Mouse (Mus musculus) ES-E14 (cell line): ENCODE data around the gene Fsd2. TPM values are rescaled to one million over a fixed set of nuclear protein-coding genes. Genes with fewer than 3 reads are reported as not detected.

ENCODE experiments used
- DNase-seq: peaks from one replicate; pipeline ENCODE4 v3.0.0-alpha.2; 2013; ENCODE audit warnings: low read depth, low spot score
- H3K27ac ChIP-seq: 2 replicates; pipeline ENCODE4 v1.5.1; 2012; ENCODE audit warnings: low read depth, mild to moderate bottlenecking, low read length, moderate library complexity, mixed read lengths; ENCODE audit not compliant: poor library complexity, insufficient read depth, severe bottlenecking
- H3K36me3 ChIP-seq: 2 replicates; pipeline ENCODE4 v1.6.1; 2012; ENCODE audit warnings: mild to moderate bottlenecking, low read length, moderate library complexity, mixed read lengths; ENCODE audit not compliant: control insufficient read depth, poor library complexity, insufficient read depth, severe bottlenecking
- H3K4me1 ChIP-seq, 2 experiments: fragments of 150-350 bp in 1 of 2; sonication (generic) in 1 of 2; 2 replicates each; pipeline ENCODE4 v1.6.1; 2012; ENCODE audit warnings: low read length in 2 of 2, mild to moderate bottlenecking in 1 of 2, mixed read lengths in 1 of 2; ENCODE audit not compliant: control insufficient read depth in 2 of 2, insufficient read depth in 2 of 2, poor library complexity in 1 of 2
- H3K4me3 ChIP-seq, 2 experiments: fragments of 150-350 bp in 1 of 2; sonication (generic) in 1 of 2; 2 replicates each; pipeline ENCODE4 v1.5.1; 2012; ENCODE audit warnings: low read length in 2 of 2, low read depth in 1 of 2, mild to moderate bottlenecking in 1 of 2, mixed read lengths in 1 of 2; ENCODE audit not compliant: insufficient read depth in 1 of 2, poor library complexity in 1 of 2, severe bottlenecking in 1 of 2
- H3K9ac ChIP-seq: 2 replicates; pipeline ENCODE4 v1.6.1; 2012; ENCODE audit warnings: low read depth, mild to moderate bottlenecking, low read length, mixed read lengths; ENCODE audit not compliant: poor library complexity, insufficient read depth, severe bottlenecking
- H3K9me3 ChIP-seq: fragments of 150-350 bp; sonication (generic); 2 replicates; pipeline ENCODE4 v1.6.1; 2012; ENCODE audit warnings: low read depth, mild to moderate bottlenecking, low read length; ENCODE audit not compliant: control insufficient read depth, insufficient read depth
- CHD2 ChIP-seq: IDR thresholded peaks from 2 replicates; pipeline ENCODE4 v1.6.1; 2014; ENCODE audit warnings: mild to moderate bottlenecking, low read depth, low read length, inconsistent platforms
- HCFC1 ChIP-seq: IDR thresholded peaks from 2 replicates; pipeline ENCODE4 v1.6.1; 2012; ENCODE audit warnings: low read length, inconsistent platforms, borderline replicate concordance; ENCODE audit not compliant: insufficient read depth
- MAFK ChIP-seq: IDR thresholded peaks from 2 replicates; pipeline ENCODE4 v1.6.1; 2014; ENCODE audit warnings: mild to moderate bottlenecking, low read depth, low read length, inconsistent platforms; ENCODE audit not compliant: insufficient read depth
- ZC3H11A ChIP-seq: IDR thresholded peaks from 2 replicates; pipeline ENCODE4 v1.6.1; 2012; ENCODE audit warnings: low read depth, mild to moderate bottlenecking, inconsistent platforms, low read length, borderline replicate concordance
- ZNF384 ChIP-seq: IDR thresholded peaks from 2 replicates; pipeline ENCODE4 v1.6.1; 2012; ENCODE audit warnings: low read depth, low read length, inconsistent platforms
- in situ Hi-C, 2 experiments: fragments of 600-800 bp; cut with MboI; formaldehyde crosslinking; loops; one replicate each; pipeline ENCODE4 v1.15.1; 2025; ENCODE audit warnings: low sequenced_read_pairs in 2 of 2, inconsistent platforms in 1 of 2; ENCODE audit not compliant: unreplicated experiment in 2 of 2
- total RNA-seq: library from RNA; depleted of rRNA; stranded (reverse); fragments of 300-350 nt; gene quantifications from 2 replicates; pipeline ENCODE4 v1.2.3, GENCODE M21; 2012

The Fsd2 gene
- total RNA-seq, 1 experiment, result 0.09 TPM

- in situ Hi-C loops, result no loop called here
- TF ChIP-seq MAFK, result no peak
- TF ChIP-seq ZNF384, result no peak
- TF ChIP-seq HCFC1, result no peak
- TF ChIP-seq ZC3H11A, result no peak
- TF ChIP-seq CHD2, result no peak
- no peak overlapping the region for H3K27ac ChIP-seq
- H3K36me3 ChIP-seq, result peaks cover 3% of the 10 kb centered on the region; the same call in 1 of the 2 replicates
- no peak for DNase-seq
- peak overlapping the region; percentile 77 to 95 for H3K4me3 ChIP-seq
- H3K4me1 ChIP-seq, result no peaks in the 10 kb centered on the region; a peak in 1 of 4 replicates
- H3K9me3 ChIP-seq, result no peaks in the 10 kb centered on the region
- H3K9ac ChIP-seq, result peak overlapping the region; percentile 92
These were observed 5.2 kb upstream of the Fsd2 start for GRCm38 (mm10) chr7:81571941-81572441.

- no peak within 1 kb of the TSS for H3K27ac ChIP-seq
- no peak for TF ChIP-seq ZNF384
- 0 out of 2 replicates have a peak, but pooled peaks have one; percentile 16 for TF ChIP-seq MAFK
- 0 out of 2 replicates have a peak, but pooled peaks have one; percentile 0 for TF ChIP-seq ZC3H11A
- peak; percentile 77 for TF ChIP-seq CHD2
- peak; percentile 49; the same call in 1 of the 2 replicates for TF ChIP-seq HCFC1
These were observed 4.6 kb upstream of the Fsd2 start, which contains the start of gene Whamm for GRCm38 (mm10) chr7:81571108-81571940. TSS of gene Whamm (plus strand) at chr7:81571266.

GRCm38 (mm10) chr7:81570752-81571107 is 4.0 kb upstream of the Fsd2 start:
- Histone ChIP-seq H3K27ac (no peak overlapping the region), H3K36me3 (peaks cover 2% of the 10 kb centered on the region; the same call in 1 of the 2 replicates), H3K4me3 (peak overlapping the region; percentile 12 to 77; a peak in 3 of 4 replicates), H3K9me3 (no peaks in the 10 kb centered on the region), H3K4me1 (peaks cover 0 to 2% of the 10 kb centered on the region in 2 experiments; a peak in 2 of 4 replicates), H3K9ac (no peak overlapping the region)
- TF ChIP-seq CHD2, result no peak
- TF ChIP-seq ZNF384, result no peak
- TF ChIP-seq ZC3H11A, result peak; percentile 21; the same call in 1 of the 2 replicates
- no peak for TF ChIP-seq MAFK
- TF ChIP-seq HCFC1, result no peak
- in situ Hi-C loops, result no loop called here
- no peak for DNase-seq

More at GRCm38 (mm10) chr7:81571108-81571940, 4.6 kb upstream of the Fsd2 start, which contains the start of gene Whamm:
- H3K9ac ChIP-seq, result peak within 1 kb of the TSS; percentile 92
- in situ Hi-C loops, result no loop called here
- peaks cover 3% of the 10 kb centered on the region; the same call in 1 of the 2 replicates for H3K36me3 ChIP-seq
- H3K9me3 ChIP-seq, result no peaks in the 10 kb centered on the region
- peaks cover 0 to 2% of the 10 kb centered on the region in 2 experiments; a peak in 2 of 4 replicates for H3K4me1 ChIP-seq
- peak within 1 kb of the TSS; percentile 77 to 95 for H3K4me3 ChIP-seq
- DNase-seq, result peak; percentile 93

GRCm38 (mm10) chr7:81570271-81570670 is 3.5 kb upstream of the Fsd2 start:
- H3K27ac ChIP-seq, result no peak overlapping the region
- DNase-seq, result no peak
- H3K36me3 ChIP-seq, result no peaks in the 10 kb centered on the region; the same call in 1 of the 2 replicates
- H3K4me1 ChIP-seq, result peaks cover 0 to 2% of the 10 kb centered on the region in 2 experiments; a peak in 2 of 4 replicates
- no peak overlapping the region for H3K9ac ChIP-seq
- TF ChIP-seq MAFK (no peak), ZC3H11A (no peak), CHD2 (no peak), ZNF384 (no peak), HCFC1 (no peak)
- in situ Hi-C loops, result no loop called here
- H3K4me3 ChIP-seq, result no peak overlapping the region
- H3K9me3 ChIP-seq, result no peaks in the 10 kb centered on the region
